Comparison of ENCODE assay signal across 12 mouse cellular contexts in genomic region chr2:45270035-45270434, GRCm38 (mm10).
"Had no signal": no experiment of that assay in that cellular context is flagged by ENCODE, and none has a peak within 500 bp of the region (broad histone marks: within the 10 kb centered on the region; RNA-seq: fewer than 3 reads in every experiment).

No protein-coding gene starts in this region.

- DNase-seq: kidney, adult 2 months; kidney, postnatal 25 days; lung, adult 18-20 months; lung, postnatal 36 days; thymus, postnatal 14 days had no signal

- H3K36me3 ChIP-seq: intestine, embryonic 15.5 days; limb, embryonic 15.5 days; midbrain, embryonic 12.5 days had no signal

- H3K4me2 ChIP-seq: intestine, embryonic 15.5 days; limb, embryonic 15.5 days; midbrain, embryonic 12.5 days had no signal

- H3K4me3 ChIP-seq: intestine, embryonic 15.5 days; left cerebral cortex, adult 2 months; limb, embryonic 15.5 days; midbrain, embryonic 12.5 days had no signal

- H3K4me1 ChIP-seq: intestine, embryonic 15.5 days; limb, embryonic 15.5 days; midbrain, embryonic 12.5 days had no signal

- H3K27me3 ChIP-seq: intestine, embryonic 15.5 days; limb, embryonic 15.5 days; midbrain, embryonic 12.5 days had no signal

- ATAC-seq: intestine, embryonic 15.5 days; midbrain, embryonic 16.5 days had no signal

- H3K27ac ChIP-seq: intestine, embryonic 15.5 days; left cerebral cortex, adult 2 months; limb, embryonic 15.5 days; liver, embryonic 14.5 days; midbrain, embryonic 12.5 days; stomach, postnatal 0 days had no signal

- H3K9me3 ChIP-seq: intestine, embryonic 15.5 days; limb, embryonic 15.5 days; midbrain, embryonic 12.5 days had no signal

- H3K9ac ChIP-seq: intestine, embryonic 15.5 days; limb, embryonic 15.5 days; liver, embryonic 14.5 days; midbrain, embryonic 12.5 days had no signal
